Mouse (Mus musculus) erythroblast, adult 5-6 weeks (primary cell): ENCODE measurements around the gene Olfr1427. TPM values are rescaled to one million over a fixed set of nuclear protein-coding genes. Genes with fewer than 3 reads are reported as not detected.
"Not testable (repeated sequence)": the region's sequence is repeated elsewhere in the genome, so short reads cannot be mapped to it uniquely, and the experiment has no call there.

Experiments
- ATAC-seq: replicated peaks from 2 replicates; pipeline ENCODE4 v1.8.0; 2016; ENCODE audit warnings: moderate number of reproducible peaks, mild to moderate bottlenecking, moderate TSS enrichment, inconsistent platforms; ENCODE audit not compliant: poor library complexity, low FRiP score, severe bottlenecking
- total RNA-seq, 2 experiments: library from RNA; stranded (forward) in 1 of 2; stranded (reverse) in 1 of 2; fragments of 150-400 nt in 1 of 2; fragments of 200-764, 138-1000 nt in 1 of 2; gene quantifications; 2 replicates each; pipeline versions ENCODE4 v1.2.3 to v1.2.4; 2015 to 2017; ENCODE audit warnings: low replicate concordance in 2 of 2

The Olfr1427 gene
- not detected in 2 replicates for total RNA-seq (2015; ENCODE audit: low replicate concordance)
- total RNA-seq (2017; ENCODE audit: low replicate concordance), result not detected in 2 replicates

GRCm38 (mm10) chr19:12103234-12103633 lies at the start of gene Olfr1427:
Gene Olfr1427, minus strand, starts transcription at chr19:12103334.
- ATAC-seq, result no peak

GRCm38 (mm10) chr19:12145452-12145851 lies 42.3 kb upstream of the Olfr1427 start:
- no peak for ATAC-seq

- ATAC-seq, result no peak
These were observed 40.2 kb upstream of the Olfr1427 start for GRCm38 (mm10) chr19:12143356-12143755.

GRCm38 (mm10) chr19:12134289-12134688 lies 31.2 kb upstream of the Olfr1427 start:
- no peak for ATAC-seq

GRCm38 (mm10) chr19:12123103-12123502 lies 20.0 kb upstream of the Olfr1427 start, which contains the start of gene Olfr76:
Gene Olfr76, minus strand, starts transcription at chr19:12123203.
- ATAC-seq, result no peak

GRCm38 (mm10) chr19:12116464-12116863 lies 13.3 kb upstream of the Olfr1427 start:
- no peak for ATAC-seq

GRCm38 (mm10) chr19:12115797-12116196 lies 12.7 kb upstream of the Olfr1427 start, which contains the start of gene Olfr1428:
Gene Olfr1428, minus strand, starts transcription at chr19:12115897.
- ATAC-seq, result no peak

- no peak for ATAC-seq
These were observed 10.7 kb upstream of the Olfr1427 start for GRCm38 (mm10) chr19:12113807-12114206.

- no peak for ATAC-seq
These were observed 1.4 kb upstream of the Olfr1427 start for GRCm38 (mm10) chr19:12104541-12104940.

- no peak for ATAC-seq
These were observed 11.2 kb downstream of the Olfr1427 start, which contains the start of gene Olfr1426 for GRCm38 (mm10) chr19:12091913-12092312. Gene Olfr1426, minus strand, starts transcription at chr19:12092013.

GRCm38 (mm10) chr19:12077631-12078030 lies 25.5 kb downstream of the Olfr1427 start, which contains the start of gene Olfr1425:
Gene Olfr1425, minus strand, starts transcription at chr19:12077731.
- ATAC-seq, result not testable (repeated sequence)

GRCm38 (mm10) chr19:12069546-12069945 lies 33.6 kb downstream of the Olfr1427 start:
- ATAC-seq, result not testable (repeated sequence)

GRCm38 (mm10) chr19:12067806-12068205 lies 35.3 kb downstream of the Olfr1427 start:
- not testable (repeated sequence) for ATAC-seq

GRCm38 (mm10) chr19:12062582-12062981 lies 40.6 kb downstream of the Olfr1427 start, which contains the start of gene Olfr1424:
Gene Olfr1424, minus strand, starts transcription at chr19:12062682.
- ATAC-seq, result not testable (repeated sequence)

Other genes with a start within 250 kb of the Olfr1427 start
- gene Olfr1418, start 242.3 kb downstream of the Olfr1427 start, total RNA-seq (2015; ENCODE audit: low replicate concordance), result not detected in 2 replicates
- not detected in 2 replicates for gene Olfr1418, start 242.3 kb downstream of the Olfr1427 start, total RNA-seq (2017; ENCODE audit: low replicate concordance)
- not detected in 2 replicates for gene Olfr1419, start 228.2 kb downstream of the Olfr1427 start, total RNA-seq (2015; ENCODE audit: low replicate concordance)
- gene Olfr1419, start 228.2 kb downstream of the Olfr1427 start, total RNA-seq (2017; ENCODE audit: low replicate concordance), result not detected in 2 replicates
- gene Olfr1420, start 216.8 kb downstream of the Olfr1427 start, total RNA-seq (2015; ENCODE audit: low replicate concordance), result not detected in 2 replicates
- gene Olfr1420, start 216.8 kb downstream of the Olfr1427 start, total RNA-seq (2017; ENCODE audit: low replicate concordance), result not detected in 2 replicates
- gene Patl1, start 190.9 kb downstream of the Olfr1427 start, total RNA-seq (2015; ENCODE audit: low replicate concordance), result 8.5 and 8.8 TPM in 2 replicates
- 2.4 and 3.9 TPM in 2 replicates for gene Patl1, start 190.9 kb downstream of the Olfr1427 start, total RNA-seq (2017; ENCODE audit: low replicate concordance)
- gene Osbp, start 137.4 kb downstream of the Olfr1427 start, total RNA-seq (2015; ENCODE audit: low replicate concordance), result 7.1 and 10.6 TPM in 2 replicates
- 12.7 and 14.8 TPM in 2 replicates for gene Osbp, start 137.4 kb downstream of the Olfr1427 start, total RNA-seq (2017; ENCODE audit: low replicate concordance)
- gene Olfr1423, start 62.0 kb downstream of the Olfr1427 start, total RNA-seq (2015; ENCODE audit: low replicate concordance), result not detected in 2 replicates
- gene Olfr1423, start 62.0 kb downstream of the Olfr1427 start, total RNA-seq (2017; ENCODE audit: low replicate concordance), result not detected in 2 replicates
- gene Olfr1424, start 40.7 kb downstream of the Olfr1427 start, total RNA-seq (2015; ENCODE audit: low replicate concordance), result not detected in 2 replicates
- gene Olfr1424, start 40.7 kb downstream of the Olfr1427 start, total RNA-seq (2017; ENCODE audit: low replicate concordance), result not detected in 2 replicates
- not detected in 2 replicates for gene Olfr1425, start 25.6 kb downstream of the Olfr1427 start, total RNA-seq (2015; ENCODE audit: low replicate concordance)
- gene Olfr1425, start 25.6 kb downstream of the Olfr1427 start, total RNA-seq (2017; ENCODE audit: low replicate concordance), result not detected in 2 replicates
- gene Olfr1426, start 11.3 kb downstream of the Olfr1427 start, total RNA-seq (2015; ENCODE audit: low replicate concordance), result not detected in 2 replicates
- gene Olfr1426, start 11.3 kb downstream of the Olfr1427 start, total RNA-seq (2017; ENCODE audit: low replicate concordance), result not detected in 2 replicates
- not detected in 2 replicates for gene Olfr1428, start 12.6 kb upstream of the Olfr1427 start, total RNA-seq (2015; ENCODE audit: low replicate concordance)
- gene Olfr1428, start 12.6 kb upstream of the Olfr1427 start, total RNA-seq (2017; ENCODE audit: low replicate concordance), result not detected in 2 replicates
- gene Olfr76, start 19.9 kb upstream of the Olfr1427 start, total RNA-seq (2015; ENCODE audit: low replicate concordance), result not detected in 2 replicates
- gene Olfr76, start 19.9 kb upstream of the Olfr1427 start, total RNA-seq (2017; ENCODE audit: low replicate concordance), result not detected in 2 replicates
- gene Olfr1555-ps1, start 66.8 kb upstream of the Olfr1427 start, total RNA-seq (2015; ENCODE audit: low replicate concordance), result not detected in 2 replicates
- gene Olfr1555-ps1, start 66.8 kb upstream of the Olfr1427 start, total RNA-seq (2017; ENCODE audit: low replicate concordance), result not detected in 2 replicates
- not detected in 2 replicates for gene Olfr1431, start 97.3 kb upstream of the Olfr1427 start, total RNA-seq (2015; ENCODE audit: low replicate concordance)
- 0.60 TPM in 1 of 2 replicates, not detected in the other for gene Olfr1431, start 97.3 kb upstream of the Olfr1427 start, total RNA-seq (2017; ENCODE audit: low replicate concordance)
- gene Olfr1432, start 129.3 kb upstream of the Olfr1427 start, total RNA-seq (2015; ENCODE audit: low replicate concordance), result not detected in 2 replicates
- gene Olfr1432, start 129.3 kb upstream of the Olfr1427 start, total RNA-seq (2017; ENCODE audit: low replicate concordance), result not detected in 2 replicates
- not detected in 2 replicates for gene Olfr262, start 138.3 kb upstream of the Olfr1427 start, total RNA-seq (2015; ENCODE audit: low replicate concordance)
- 0.98 TPM in 1 of 2 replicates, not detected in the other for gene Olfr262, start 138.3 kb upstream of the Olfr1427 start, total RNA-seq (2017; ENCODE audit: low replicate concordance)
- gene Olfr235, start 157.7 kb upstream of the Olfr1427 start, total RNA-seq (2015; ENCODE audit: low replicate concordance), result not detected in 2 replicates
- not detected in 2 replicates for gene Olfr235, start 157.7 kb upstream of the Olfr1427 start, total RNA-seq (2017; ENCODE audit: low replicate concordance)
- not detected in 2 replicates for gene Olfr1434, start 176.5 kb upstream of the Olfr1427 start, total RNA-seq (2015; ENCODE audit: low replicate concordance)
- gene Olfr1434, start 176.5 kb upstream of the Olfr1427 start, total RNA-seq (2017; ENCODE audit: low replicate concordance), result not detected in 2 replicates
- gene Olfr1436, start 195.8 kb upstream of the Olfr1427 start, total RNA-seq (2015; ENCODE audit: low replicate concordance), result not detected in 2 replicates
- not detected in 2 replicates for gene Olfr1436, start 195.8 kb upstream of the Olfr1427 start, total RNA-seq (2017; ENCODE audit: low replicate concordance)
- gene Olfr1437, start 221.8 kb upstream of the Olfr1427 start, total RNA-seq (2015; ENCODE audit: low replicate concordance), result not detected in 2 replicates
- gene Olfr1437, start 221.8 kb upstream of the Olfr1427 start, total RNA-seq (2017; ENCODE audit: low replicate concordance), result not detected in 2 replicates
- not detected in 2 replicates for gene Olfr1438-ps1, start 232.6 kb upstream of the Olfr1427 start, total RNA-seq (2015; ENCODE audit: low replicate concordance)
- 0.28 TPM in 1 of 2 replicates, not detected in the other for gene Olfr1438-ps1, start 232.6 kb upstream of the Olfr1427 start, total RNA-seq (2017; ENCODE audit: low replicate concordance)